Mouse (Mus musculus) ovary, postnatal 36 days (tissue): ENCODE data around the gene Rcbtb1.
"Not testable (repeated sequence)": the region's sequence is repeated elsewhere in the genome, so short reads cannot be mapped to it uniquely, and the experiment has no call there.

Source experiments
- DNase-seq: peaks from one replicate; pipeline ENCODE4 v3.0.0; 2022; ENCODE audit warnings: low spot score, mixed read lengths

Rcbtb1 gene

DNA sequence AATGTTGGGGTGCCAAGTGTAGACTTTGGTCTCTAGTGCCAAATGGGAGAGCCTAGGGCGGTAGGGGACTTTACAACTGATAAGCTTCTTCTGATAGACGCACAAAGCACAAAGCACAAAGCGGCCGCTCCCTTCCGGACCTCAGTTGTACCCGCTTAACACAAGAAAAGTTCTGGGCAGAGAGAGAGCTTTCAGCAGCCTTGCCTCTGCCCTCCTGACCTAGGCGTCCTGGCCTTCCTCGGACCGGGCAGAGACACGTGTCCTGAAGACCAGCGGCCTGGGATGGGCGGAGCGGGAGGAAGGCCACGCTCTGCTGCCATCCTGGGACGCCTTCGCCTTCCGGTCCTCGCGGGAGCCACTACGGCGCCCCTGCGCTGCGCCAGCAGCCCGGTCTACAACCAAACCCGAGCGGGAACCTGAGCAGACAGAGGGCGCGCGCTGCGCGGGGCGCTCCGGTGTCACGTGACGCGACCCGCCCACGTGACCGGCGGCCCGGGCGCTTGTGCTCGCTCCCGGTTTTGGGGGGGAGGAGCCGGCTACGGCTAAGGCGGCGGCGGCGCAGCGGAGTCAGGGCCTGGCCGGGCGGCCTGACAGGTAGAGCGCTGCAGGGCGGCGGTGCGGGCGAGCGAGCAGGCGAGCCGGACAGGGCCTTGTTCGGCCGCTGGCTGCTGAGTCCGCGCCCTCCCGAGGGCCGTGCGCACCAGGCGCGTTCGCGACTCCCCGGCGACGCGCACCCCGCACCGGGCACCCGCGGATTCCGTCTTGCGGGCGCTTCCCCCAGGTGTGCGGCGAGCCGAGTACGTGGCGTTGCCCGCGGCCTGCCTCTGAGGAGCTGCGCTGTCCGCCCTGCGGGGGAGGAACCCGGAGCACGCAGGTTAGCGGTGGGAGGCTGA lies at the start of gene Rcbtb1:
Rcbtb1 (plus strand) TSS at position 499 of the 893 bp plus-strand sequence.
- peak; percentile 95 for DNase-seq

DNA sequence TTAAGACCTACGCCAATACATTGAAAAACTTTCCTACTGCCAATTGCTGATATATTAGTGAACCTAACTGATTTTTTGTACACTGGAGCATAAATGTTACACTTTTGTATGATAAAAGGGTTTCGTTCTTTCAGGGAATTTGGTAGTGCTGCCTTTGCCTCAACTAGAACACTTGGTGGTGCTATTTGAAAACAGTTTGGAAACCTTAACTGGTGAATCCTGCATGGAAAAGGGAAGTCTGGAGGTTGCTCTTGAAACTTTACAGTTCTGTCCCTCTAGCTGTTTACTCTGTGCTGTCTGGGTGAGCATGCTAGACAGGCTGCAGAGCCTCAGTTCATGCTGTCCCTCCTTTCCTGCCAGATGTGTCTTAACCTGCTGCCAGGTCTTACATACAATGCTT lies 45.4 kb upstream of the Rcbtb1 start:
- DNase-seq, result no peak

DNA sequence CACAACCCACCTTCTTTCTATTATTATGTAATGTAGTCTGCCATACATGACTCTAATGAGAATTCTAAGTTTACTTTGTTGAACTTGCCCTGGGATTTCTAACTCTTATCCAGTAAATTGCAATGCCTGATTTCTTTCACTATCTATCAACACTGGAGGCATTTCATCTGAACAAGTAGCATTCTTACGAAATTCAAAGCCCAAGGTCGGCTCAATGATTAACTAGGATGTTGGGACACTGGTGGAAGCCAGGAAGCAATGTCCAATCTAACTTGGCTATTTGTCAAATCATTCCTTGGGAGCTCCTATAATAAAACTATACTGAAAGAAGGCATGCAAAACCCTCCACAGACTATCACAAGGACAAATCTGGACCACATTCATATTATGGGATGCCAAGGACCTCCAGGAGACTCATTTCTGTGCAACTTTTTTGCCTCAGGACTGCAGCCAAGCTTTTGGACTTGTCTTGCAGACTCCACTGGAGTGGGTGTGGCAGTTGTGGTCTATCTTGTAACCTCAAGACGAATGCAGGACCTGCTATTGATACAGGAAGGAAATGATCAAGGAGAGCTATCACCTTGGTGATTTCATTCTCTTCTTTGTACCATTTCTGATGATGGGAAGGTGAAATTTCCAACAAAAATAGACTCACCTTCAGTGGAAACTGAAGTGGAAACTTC lies 43.9 kb upstream of the Rcbtb1 start:
- no peak for DNase-seq

DNA sequence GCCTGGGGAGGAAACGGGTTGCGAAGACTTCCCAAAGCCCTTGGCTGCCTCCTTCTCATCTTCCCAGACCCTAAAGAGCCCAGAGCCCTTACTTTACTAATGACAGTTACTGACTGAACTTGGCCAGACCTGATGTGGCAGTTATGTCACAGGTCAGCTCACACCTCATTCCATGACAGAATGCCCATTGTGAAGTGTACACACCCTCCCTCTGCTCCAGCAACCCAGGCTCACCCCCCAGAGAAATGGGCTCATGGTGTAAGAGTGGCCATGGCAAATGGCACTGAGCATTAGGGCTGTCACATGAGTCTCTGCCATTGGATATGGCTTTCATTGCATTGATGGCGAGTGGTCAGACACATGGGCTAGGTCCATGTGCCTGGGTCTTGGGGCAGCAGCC lies 22.4 kb upstream of the Rcbtb1 start, which contains the start of gene Gm5142:
Gm5142 (minus strand) TSS at position 101 of the 400 bp plus-strand sequence.
- DNase-seq, result no peak

DNA sequence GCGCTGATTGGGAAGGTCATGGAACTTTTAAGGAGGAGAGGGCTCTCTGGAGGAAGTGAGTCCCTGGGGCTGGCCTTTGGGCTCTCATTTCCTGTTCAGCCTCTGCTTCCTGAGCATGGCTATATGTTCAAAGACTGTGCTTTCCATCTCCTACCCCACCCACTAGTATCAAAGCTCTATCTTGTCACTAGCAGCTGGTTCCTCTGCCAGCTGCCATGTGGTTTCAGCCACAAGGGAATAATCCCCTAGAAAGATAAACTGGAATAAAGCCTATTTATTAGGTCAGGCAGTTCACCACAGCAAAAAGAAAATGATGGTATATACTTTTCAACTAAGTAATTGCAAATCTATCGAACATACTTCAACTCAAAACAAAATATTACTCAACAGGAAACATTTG lies 18.3 kb upstream of the Rcbtb1 start:
- no peak for DNase-seq

DNA sequence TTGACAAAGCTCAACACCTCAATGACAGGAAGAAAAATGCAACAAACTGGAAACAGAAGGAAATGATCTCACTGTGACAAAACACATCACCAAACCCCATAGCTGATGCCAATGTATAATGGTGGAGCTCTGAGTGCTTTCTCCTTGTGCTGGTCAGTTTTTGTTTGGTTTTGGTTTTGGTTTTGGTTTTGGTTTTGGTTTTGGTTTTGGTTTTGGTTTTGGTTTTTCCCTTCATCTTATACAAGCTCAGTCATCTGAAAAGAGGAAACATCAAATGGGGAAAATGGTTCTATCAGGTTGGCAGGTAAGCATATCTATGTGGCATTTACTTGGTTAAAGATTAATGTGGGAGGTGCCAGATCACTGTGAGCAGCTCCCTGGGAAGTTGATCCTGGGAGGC lies 15.5 kb upstream of the Rcbtb1 start:
- no peak for DNase-seq

DNA sequence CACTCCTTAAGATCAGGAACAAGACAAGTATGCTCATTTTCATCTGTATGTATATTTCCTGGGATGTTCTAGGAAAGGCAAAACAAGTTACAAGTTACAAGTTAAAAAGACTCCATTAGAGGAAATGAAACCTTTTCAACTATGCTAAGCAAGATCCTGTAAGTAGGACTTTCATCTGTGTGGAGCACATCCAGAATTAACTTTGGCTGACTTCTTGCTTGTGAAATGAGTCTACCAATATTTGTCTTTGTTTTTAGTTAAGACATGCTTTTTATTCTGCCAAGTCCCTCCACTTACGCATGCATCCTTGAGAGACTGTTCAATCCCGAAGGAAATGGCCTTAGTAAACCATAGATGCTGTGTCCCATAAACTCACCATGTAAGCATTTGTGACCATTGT lies 14.9 kb upstream of the Rcbtb1 start:
- no peak for DNase-seq

DNA sequence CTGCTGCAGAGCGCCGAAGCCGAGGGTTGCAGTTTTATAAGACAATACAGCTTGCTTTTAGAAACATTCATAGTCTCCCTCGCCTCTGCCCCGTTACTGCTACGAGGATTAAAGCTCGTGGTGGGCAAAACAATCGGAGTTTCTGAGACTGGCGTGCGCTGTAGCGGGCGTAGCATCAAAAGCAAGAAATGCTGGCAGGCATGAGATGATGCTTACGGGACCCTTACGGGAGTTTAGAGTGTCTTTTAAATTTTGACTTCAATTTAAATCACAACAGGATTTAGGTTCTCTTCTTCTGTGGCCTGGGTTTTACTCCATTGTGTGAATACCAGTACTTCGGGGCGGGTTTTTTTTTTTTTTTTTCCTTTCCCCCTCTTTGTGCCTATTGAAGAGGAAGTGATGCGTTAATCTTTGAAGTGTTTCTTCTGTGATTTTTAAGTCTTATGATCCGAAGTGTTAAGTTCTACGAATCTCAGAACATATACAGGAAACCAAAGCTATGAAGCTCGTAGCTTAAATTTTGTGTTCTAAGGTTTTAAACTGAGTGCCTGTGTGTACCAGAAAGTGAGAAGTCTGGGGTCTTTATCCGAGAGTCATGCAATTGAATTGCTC lies 701 bp downstream of the Rcbtb1 start:
- DNase-seq, result no peak

DNA sequence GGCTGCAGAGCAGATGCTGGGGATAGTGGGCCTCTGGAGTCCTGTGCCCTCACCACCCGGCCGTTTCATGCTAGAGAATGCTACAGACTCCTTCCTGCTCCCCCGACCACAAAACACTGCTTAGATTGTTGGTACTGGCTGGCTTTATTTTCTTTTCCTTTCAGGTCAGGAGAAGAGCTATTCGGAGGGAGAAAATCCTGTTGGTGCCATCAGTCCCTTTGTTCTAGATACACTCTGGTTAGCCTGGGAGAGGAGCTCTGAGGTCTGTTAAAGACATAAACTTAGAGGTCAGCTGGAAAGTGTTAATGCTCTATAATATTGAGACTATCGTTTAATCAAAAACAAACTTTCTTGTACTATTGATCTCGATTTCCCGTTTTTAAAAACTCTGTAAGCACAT lies 4.5 kb downstream of the Rcbtb1 start:
- DNase-seq, result no peak

DNA sequence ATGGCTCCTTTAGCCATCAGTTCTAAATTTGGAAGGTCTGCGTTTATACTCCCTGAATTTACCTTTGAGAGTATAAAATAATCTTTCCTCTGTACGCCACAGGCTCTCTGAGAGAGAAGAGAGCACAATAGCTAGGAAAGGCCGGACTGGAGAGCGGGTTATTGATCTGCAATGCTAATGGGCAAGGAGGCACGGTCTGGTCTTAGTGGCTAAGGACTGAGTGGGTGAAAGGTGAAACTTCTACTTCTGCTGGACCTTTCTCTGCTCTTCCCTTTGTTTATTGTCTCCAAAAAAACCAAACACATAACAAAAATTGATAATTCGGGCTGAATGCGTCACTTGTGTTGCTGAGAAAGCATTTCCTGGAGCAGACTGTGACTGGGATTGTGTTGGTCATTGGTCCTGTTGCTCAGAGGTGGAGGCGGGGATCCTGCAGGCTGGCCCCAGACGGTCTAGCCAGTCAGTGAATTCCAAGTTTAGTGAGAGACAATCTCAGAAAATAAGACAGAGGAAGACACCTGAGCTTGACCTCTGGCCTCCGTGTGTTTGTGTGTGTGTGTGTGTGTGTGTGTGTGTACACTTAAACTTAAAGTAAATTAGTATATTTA lies 5.1 kb downstream of the Rcbtb1 start:
- no peak for DNase-seq

DNA sequence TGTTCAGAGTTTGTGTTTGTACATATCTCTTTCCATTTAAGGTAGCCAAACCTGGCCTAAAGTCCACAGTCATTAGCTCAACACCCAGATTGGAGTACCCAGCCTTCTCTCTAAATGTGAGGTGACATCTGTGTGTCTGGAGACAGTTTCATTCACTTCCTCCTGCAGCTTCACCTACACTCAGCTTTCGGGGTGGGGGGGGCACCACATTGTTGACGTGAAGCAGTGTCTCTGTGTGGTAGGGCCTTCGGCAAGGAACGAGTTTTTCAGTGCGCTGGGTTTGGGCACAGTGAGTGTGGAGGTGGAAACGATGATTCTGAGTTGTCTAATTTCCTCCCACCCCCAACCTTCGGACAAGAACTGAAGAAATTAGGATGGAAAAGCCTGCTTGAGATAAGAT lies 8.0 kb downstream of the Rcbtb1 start:
- DNase-seq, result no peak

DNA sequence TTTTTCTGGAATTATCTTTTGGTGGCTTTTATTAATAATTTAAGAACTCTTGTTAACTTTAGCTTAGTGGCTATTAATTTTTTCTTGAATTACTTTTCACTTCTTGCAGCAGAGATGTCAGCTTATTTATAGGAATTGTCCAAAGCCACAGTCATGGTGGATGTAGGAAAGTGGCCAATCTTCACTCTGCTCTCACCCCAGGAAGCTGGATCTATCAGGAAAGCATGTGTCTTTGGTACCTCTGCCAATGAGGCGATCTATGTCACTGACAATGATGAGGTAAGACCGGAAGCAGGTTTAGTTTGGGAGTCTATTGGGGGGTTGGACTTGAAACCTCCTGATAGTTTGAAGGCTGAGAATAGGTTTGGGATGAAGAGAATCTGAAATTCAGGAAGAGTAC lies 8.8 kb downstream of the Rcbtb1 start:
- no peak for DNase-seq

DNA sequence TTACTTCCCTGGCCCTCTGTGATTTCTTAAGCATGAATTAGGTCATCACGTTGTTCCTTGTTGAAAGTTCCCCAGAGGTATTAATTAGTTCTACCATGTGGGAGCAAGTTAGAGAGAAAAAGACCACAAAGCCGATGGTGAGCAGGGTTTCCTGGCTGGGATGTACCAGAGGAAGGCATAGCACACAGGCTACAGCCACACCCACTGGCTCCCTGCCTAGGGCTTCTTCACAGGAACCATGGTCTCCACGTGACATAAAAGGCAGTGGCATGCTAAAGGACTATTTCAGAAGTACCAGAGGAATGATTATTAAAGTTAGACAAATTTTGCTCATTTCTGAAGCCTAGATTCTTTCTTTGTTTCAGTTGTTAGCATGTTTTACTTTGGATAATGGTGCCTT lies 18.2 kb downstream of the Rcbtb1 start:
- DNase-seq, result no peak

DNA sequence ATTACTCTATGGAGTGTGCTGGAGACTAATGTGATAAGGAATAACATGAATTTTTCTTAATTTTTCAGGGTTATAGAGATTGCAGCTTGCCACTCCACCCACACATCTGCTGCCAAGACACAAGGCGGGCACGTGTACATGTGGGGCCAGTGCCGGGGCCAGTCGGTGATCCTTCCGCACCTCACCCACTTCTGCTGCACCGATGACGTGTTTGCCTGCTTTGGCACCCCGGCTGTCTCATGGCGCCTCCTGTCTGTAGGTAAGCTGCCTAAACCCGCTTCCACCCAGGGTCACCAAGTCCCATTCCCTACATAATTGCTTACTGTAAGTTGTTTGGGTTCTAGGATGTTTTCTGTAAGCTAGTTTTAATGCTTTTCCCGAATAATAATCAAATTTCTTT lies 25.2 kb downstream of the Rcbtb1 start:
- DNase-seq, result no peak

DNA sequence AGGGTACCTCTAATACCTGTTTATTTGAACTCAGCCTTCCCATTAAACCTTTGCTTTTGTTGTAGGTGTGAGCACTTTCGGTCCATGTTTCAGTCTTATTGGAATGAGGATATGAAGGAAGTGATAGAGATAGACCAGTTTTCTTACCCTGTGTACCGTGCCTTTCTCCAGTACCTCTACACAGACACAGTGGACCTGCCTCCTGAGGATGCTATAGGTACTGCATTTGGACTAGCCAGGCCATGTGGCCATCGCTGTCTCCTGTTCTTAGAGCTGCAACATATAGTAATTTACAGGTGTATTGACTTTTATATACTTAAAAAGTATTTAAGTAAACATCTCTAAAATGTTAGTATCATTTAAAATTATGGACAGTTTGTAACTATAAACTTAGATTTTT lies 28.8 kb downstream of the Rcbtb1 start:
- no peak for DNase-seq

DNA sequence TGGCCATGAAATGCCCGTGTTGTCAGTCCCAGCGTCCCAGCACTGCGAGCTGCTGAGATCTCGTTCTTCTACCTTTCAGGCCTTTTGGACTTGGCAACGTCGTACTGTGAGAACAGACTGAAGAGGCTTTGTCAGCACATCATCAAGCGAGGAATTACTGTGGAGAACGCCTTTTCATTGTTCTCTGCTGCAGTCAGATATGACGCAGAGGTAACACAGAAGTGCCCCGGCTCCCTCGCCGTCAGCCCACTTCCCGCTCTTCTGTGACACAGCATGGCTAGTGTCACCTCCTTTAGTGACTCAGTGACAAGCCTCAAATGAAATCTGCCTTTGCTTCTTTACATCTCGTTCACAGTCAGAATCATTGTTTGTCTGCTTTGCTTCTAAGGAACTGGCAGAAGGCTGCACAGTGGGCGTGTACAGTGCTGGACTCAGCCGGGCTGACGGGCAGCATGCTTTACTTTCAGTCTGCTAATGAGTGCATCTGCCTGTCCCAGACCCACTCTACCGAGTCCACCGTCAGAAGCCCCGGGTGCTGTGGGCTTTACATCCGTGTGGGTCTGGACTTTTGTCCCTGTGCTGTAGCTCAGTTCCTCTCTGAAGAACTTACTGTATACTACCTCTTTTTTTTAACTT lies 29.4 kb downstream of the Rcbtb1 start:
- DNase-seq, result no peak

DNA sequence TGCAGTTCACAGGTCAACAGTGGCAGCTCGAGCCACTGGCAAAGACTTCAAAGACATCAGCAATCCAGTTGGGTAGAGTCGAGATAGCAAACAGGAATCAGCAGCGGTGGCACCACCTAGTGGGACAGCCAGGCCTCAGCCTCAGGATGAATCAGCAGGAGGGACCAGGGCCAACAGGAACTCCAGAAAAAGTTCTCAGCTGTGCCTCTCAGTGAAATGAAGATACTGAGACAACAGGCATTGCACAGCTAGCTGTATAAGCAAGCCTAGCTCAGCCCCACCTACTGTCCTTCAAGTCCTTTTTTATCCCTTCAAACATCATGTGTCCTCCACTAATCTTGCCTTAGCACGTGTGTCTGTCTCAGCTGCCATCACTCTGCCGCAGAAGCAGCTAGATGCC lies 31.0 kb downstream of the Rcbtb1 start:
- peak; percentile 13 for DNase-seq

DNA sequence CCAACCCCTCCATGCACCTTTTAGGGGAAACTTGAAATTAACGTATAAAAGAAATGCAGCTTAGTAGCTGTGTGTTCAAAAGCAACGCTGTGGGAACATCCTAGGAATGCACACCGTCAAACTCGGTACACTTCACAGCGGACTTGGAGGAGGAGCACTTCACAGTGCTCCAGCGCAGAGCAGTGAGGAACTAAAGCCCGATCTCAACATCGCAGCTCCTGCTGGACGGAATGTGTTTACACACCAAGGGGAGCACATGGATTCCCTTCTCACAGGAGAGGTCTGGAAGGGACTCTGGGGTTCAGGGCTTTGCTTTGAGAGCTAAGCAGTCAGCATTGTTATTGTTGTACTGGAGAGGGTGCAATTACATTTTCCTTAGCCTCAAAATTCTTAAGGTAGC lies 32.6 kb downstream of the Rcbtb1 start:
- no peak for DNase-seq

DNA sequence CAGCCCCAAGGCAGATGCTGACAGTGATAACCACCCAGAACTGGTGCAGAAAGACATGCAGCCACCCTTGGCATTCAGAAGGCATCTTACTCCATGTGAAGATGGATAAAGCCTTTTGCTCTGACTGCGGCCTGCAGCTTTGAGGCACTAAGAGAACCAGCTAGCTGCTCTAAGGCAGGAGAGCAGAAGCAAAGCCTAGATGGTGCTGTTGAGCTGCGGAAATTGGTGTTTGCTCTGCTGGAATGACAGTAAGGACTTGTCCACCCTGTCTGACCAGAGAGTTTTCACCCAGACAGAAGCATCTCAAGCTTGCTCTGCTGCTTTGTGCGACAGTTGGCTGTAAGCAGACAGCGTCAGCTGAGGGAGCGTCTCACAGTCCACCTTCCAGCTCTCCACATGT lies 49.3 kb downstream of the Rcbtb1 start:
- not testable (repeated sequence) for DNase-seq

DNA sequence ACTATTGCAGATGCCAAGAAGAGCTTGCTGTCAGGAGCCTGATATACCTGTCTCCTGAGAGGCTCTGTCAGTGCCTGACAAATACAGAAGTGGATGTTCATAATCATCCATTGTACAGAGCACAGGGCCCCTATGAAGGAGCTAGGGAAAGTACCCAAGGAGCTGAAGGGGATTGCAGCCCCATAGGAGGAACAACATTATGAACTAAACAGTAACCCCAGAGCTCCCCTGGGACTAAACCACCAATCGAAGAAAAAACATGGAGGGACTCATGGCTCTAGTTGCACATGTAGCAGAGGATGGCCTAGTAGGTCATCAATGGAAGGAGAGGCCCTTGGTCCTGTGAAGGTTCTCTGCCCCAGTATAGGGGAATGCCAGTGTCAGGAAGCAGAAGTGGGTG lies 54.9 kb downstream of the Rcbtb1 start:
- not testable (repeated sequence) for DNase-seq

DNA sequence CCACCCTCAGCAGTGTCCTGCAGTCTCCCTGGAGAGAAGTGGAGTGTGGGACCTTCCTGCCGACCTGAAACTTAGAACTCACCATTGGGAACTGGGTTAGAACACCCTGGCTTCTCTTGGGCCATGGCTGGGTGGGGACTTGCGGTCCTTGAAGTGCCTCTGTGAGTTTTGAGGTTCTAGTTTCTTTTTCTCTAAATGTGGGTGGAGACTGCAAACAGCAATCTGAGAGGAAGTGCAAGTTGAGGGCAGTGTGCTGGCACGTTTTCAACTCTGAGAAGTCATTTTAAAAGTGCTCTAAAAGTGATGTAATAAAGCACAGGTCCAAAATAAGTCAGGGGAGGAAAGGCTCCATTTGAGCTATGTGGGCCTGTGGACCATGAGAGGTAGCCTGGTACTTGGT lies 59.0 kb downstream of the Rcbtb1 start, which contains the start of gene Gm6904:
Gm6904 (minus strand) TSS at position 161 of the 400 bp plus-strand sequence.
- no peak for DNase-seq

DNA sequence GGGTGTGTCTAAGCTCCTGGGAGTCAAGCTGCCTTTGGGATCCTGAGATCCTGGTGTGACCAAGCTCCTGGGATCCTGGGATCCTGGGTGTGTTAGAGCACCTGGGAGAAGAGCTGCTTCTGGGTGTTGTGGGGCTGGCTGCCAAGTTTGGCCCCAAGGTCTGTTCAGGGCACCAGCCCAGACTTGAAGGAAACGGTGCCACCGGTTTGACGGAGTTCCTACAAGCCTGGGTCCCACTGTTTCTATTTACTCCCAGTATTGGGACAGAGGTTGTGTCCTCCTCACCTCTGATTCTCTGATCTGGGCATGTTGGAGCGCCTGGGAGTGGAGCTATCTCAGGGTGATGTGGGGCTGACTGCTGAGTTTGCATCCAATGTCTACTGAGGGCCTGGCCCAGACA lies 74.0 kb downstream of the Rcbtb1 start:
- DNase-seq, result not testable (repeated sequence)
